Mouse (Mus musculus) liver, postnatal 0 days (tissue): Measurements from ENCODE around the gene Agbl5. TPM values are rescaled to one million over a fixed set of nuclear protein-coding genes. Genes with fewer than 3 reads are reported as not detected.

ENCODE experiments used
- ATAC-seq: fragments of 200-750 bp; cut with Nextera tagmentation; 2 replicates; pipeline ENCODE4 v1.8.0; 2017; ENCODE audit warnings: mild to moderate bottlenecking, moderate library complexity
- DNase-seq: peaks from one replicate; pipeline ENCODE4 v3.0.0-alpha.2; 2016
- H3K27ac ChIP-seq: fragments of 300-500 bp; sonication (generic); 2 replicates; pipeline ENCODE4 v1.5.1; 2014; ENCODE audit warnings: antibody characterized with exemption, moderate library complexity, mild to moderate bottlenecking, low read depth
- H3K27me3 ChIP-seq: fragments of 300-500 bp; sonication (generic); 2 replicates; pipeline ENCODE4 v1.6.1; 2014; ENCODE audit warnings: low read length, control low read depth, mixed read lengths; ENCODE audit not compliant: insufficient read depth
- H3K36me3 ChIP-seq: fragments of 300-500 bp; sonication (generic); replicated peaks from 2 replicates; pipeline ENCODE4 v1.6.1; 2014; ENCODE audit warnings: mild to moderate bottlenecking, control low read depth, low read length, moderate library complexity, mixed read lengths; ENCODE audit not compliant: insufficient read depth
- H3K4me1 ChIP-seq: fragments of 300-500 bp; sonication (generic); 2 replicates; pipeline ENCODE4 v1.6.1; 2014; ENCODE audit warnings: antibody characterized with exemption, mild to moderate bottlenecking, control low read depth; ENCODE audit not compliant: insufficient read depth
- H3K4me2 ChIP-seq: fragments of 300-500 bp; sonication (generic); 2 replicates; pipeline ENCODE4 v1.6.1; 2014; ENCODE audit warnings: low read depth, mild to moderate bottlenecking, low read length, moderate library complexity, mixed read lengths
- H3K4me3 ChIP-seq: fragments of 300-500 bp; sonication (generic); 2 replicates; pipeline ENCODE4 v1.5.1; 2014; ENCODE audit warnings: low read depth, low read length
- H3K9ac ChIP-seq: fragments of 300-500 bp; sonication (generic); replicated peaks from 2 replicates; pipeline ENCODE4 v1.6.1; 2014; ENCODE audit warnings: mild to moderate bottlenecking, moderate library complexity
- H3K9me3 ChIP-seq: fragments of 300-500 bp; sonication (generic); 2 replicates; pipeline ENCODE4 v1.6.1; 2016; ENCODE audit warnings: mild to moderate bottlenecking, control low read depth, low read length, mixed read lengths
- CTCF ChIP-seq: sonication (generic); IDR thresholded peaks from 2 replicates; pipeline ENCODE4 v1.5.1; 2016; ENCODE audit warnings: antibody characterized with exemption, low read depth
- EP300 ChIP-seq: IDR thresholded peaks from 2 replicates; pipeline ENCODE4 v1.6.1; 2016; ENCODE audit warnings: antibody characterized with exemption, low read depth, mild to moderate bottlenecking
- WGBS: fragments of 180-500 bp; shearing (Covaris S2); extraction: QIAGEN DNeasy Blood & Tissue Kit; methylation state at CpG from one replicate; pipeline ENCODE4 v1.1.7; 2014; ENCODE audit not compliant: insufficient replicate concordance; 5-methylcytosine and 5-hydroxymethylcytosine counted together
- polyA plus RNA-seq: library from polyadenylated mRNA; unstranded; fragments of >200 nt; fragmentation: Nextera tagmentation; extraction: Ambion mirVana; gene quantifications from 2 replicates; pipeline ENCODE4 v1.2.1, GENCODE M21; 2015

Agbl5 gene
- polyA plus RNA-seq, 1 experiment from 2014 or later, result 3.2 TPM

- WGBS, result 44% methylated on average over 3 of the region's 3 CpGs
- ATAC-seq (peak; percentile 36; the same call in 1 of the 2 replicates), DNase-seq (peak; percentile 24)
- Histone ChIP-seq H3K36me3 (no peaks in the 10 kb centered on the region), H3K4me2 (no peak overlapping the region), H3K9me3 (no peaks in the 10 kb centered on the region), H3K9ac (no peak overlapping the region), H3K4me3 (no peak overlapping the region), H3K27ac (no peak overlapping the region), H3K4me1 (no peaks in the 10 kb centered on the region), H3K27me3 (no peaks in the 10 kb centered on the region)
- TF ChIP-seq CTCF (peak; percentile 54), EP300 (no peak)
Observed at GRCm38 (mm10) chr5:30855674-30856073, 32.8 kb upstream of the Agbl5 start.

GRCm38 (mm10) chr5:30856124-30856523, 32.4 kb upstream of the Agbl5 start:
- H3K4me3 ChIP-seq, result no peak overlapping the region
- H3K4me2 ChIP-seq, result no peak overlapping the region
- H3K27me3 ChIP-seq, result no peaks in the 10 kb centered on the region
- H3K9me3 ChIP-seq, result no peaks in the 10 kb centered on the region
- H3K36me3 ChIP-seq, result no peaks in the 10 kb centered on the region
- no peak overlapping the region for H3K9ac ChIP-seq
- 75% methylated on average over 2 of the region's 2 CpGs for WGBS
- DNase-seq, result peak; percentile 15
- H3K4me1 ChIP-seq, result no peaks in the 10 kb centered on the region
- no peak overlapping the region for H3K27ac ChIP-seq
- TF ChIP-seq EP300 (no peak), CTCF (peak; percentile 52)
- ATAC-seq, result no peak

GRCm38 (mm10) chr5:30863852-30864251, 24.6 kb upstream of the Agbl5 start:
- peak; percentile 31; the same call in 1 of the 2 replicates for ATAC-seq
- no peak overlapping the region for H3K27ac ChIP-seq
- H3K4me3 ChIP-seq, result no peak overlapping the region
- no peaks in the 10 kb centered on the region for H3K36me3 ChIP-seq
- no peaks in the 10 kb centered on the region for H3K27me3 ChIP-seq
- DNase-seq, result no peak
- no peak overlapping the region for H3K9ac ChIP-seq
- WGBS, result 36% methylated on average over 4 of the region's 4 CpGs
- no peaks in the 10 kb centered on the region for H3K9me3 ChIP-seq
- H3K4me2 ChIP-seq, result no peak overlapping the region
- H3K4me1 ChIP-seq, result 0 out of 2 replicates have a peak, but pooled peaks cover under 1% of the 10 kb centered on the region
- no peak for TF ChIP-seq EP300
- TF ChIP-seq CTCF, result peak; percentile 53

GRCm38 (mm10) chr5:30864322-30864721, 24.2 kb upstream of the Agbl5 start:
- WGBS, result 54% methylated on average over 15 of the region's 15 CpGs
- no peak overlapping the region for H3K4me3 ChIP-seq
- no peak overlapping the region for H3K4me2 ChIP-seq
- H3K9me3 ChIP-seq, result no peaks in the 10 kb centered on the region
- 0 out of 2 replicates have a peak, but pooled peaks cover 5% of the 10 kb centered on the region for H3K4me1 ChIP-seq
- TF ChIP-seq EP300 (no peak), CTCF (no peak)
- ATAC-seq (no peak), DNase-seq (no peak)
- no peaks in the 10 kb centered on the region for H3K36me3 ChIP-seq
- H3K27me3 ChIP-seq, result no peaks in the 10 kb centered on the region
- H3K9ac ChIP-seq, result no peak overlapping the region
- H3K27ac ChIP-seq, result no peak overlapping the region

- H3K9ac ChIP-seq, result no peak overlapping the region
- no peaks in the 10 kb centered on the region for H3K27me3 ChIP-seq
- no peaks in the 10 kb centered on the region for H3K9me3 ChIP-seq
- peaks cover 11% of the 10 kb centered on the region; the same call in 1 of the 2 replicates for H3K4me1 ChIP-seq
- no peak overlapping the region for H3K4me2 ChIP-seq
- WGBS, result 47% methylated on average over 3 of the region's 3 CpGs
- H3K4me3 ChIP-seq, result no peak overlapping the region
- peak overlapping the region; percentile 29; the same call in 1 of the 2 replicates for H3K27ac ChIP-seq
- ATAC-seq (no peak), DNase-seq (peak; percentile 26)
- peaks cover 9% of the 10 kb centered on the region for H3K36me3 ChIP-seq
- no peak for TF ChIP-seq CTCF
- TF ChIP-seq EP300, result no peak
Observed at GRCm38 (mm10) chr5:30866871-30867270, 21.6 kb upstream of the Agbl5 start.

- H3K27me3 ChIP-seq, result no peaks in the 10 kb centered on the region
- no peak within 1 kb of the TSS for H3K9ac ChIP-seq
- H3K9me3 ChIP-seq, result no peaks in the 10 kb centered on the region
- H3K4me1 ChIP-seq, result peaks cover 11% of the 10 kb centered on the region; the same call in 1 of the 2 replicates
- TF ChIP-seq CTCF (no peak), EP300 (no peak)
- peaks cover 17% of the 10 kb centered on the region for H3K36me3 ChIP-seq
- no peak within 1 kb of the TSS for H3K4me2 ChIP-seq
- H3K27ac ChIP-seq, result 0 out of 2 replicates have a peak within 1 kb of the TSS, but pooled peaks have one; percentile 29
- 84% methylated on average over 3 of the region's 3 CpGs for WGBS
- DNase-seq, result no peak
- no peak for ATAC-seq
- no peak within 1 kb of the TSS for H3K4me3 ChIP-seq
Observed at GRCm38 (mm10) chr5:30867712-30868111, 20.8 kb upstream of the Agbl5 start, which contains the start of gene Tmem214. Gene Tmem214, plus strand, starts transcription at chr5:30868012.

GRCm38 (mm10) chr5:30868981-30869380, 19.5 kb upstream of the Agbl5 start:
- ATAC-seq, result no peak
- no peak overlapping the region for H3K27ac ChIP-seq

More at GRCm38 (mm10) chr5:30868981-30869380, 19.5 kb upstream of the Agbl5 start:
- TF ChIP-seq EP300 (no peak), CTCF (no peak)
- peak overlapping the region; percentile 71 for H3K4me3 ChIP-seq
- DNase-seq, result peak; percentile 16
- peak overlapping the region; percentile 89 for H3K4me2 ChIP-seq
- peak overlapping the region; percentile 84; the same call in 1 of the 2 replicates for H3K9ac ChIP-seq
- 22% methylated on average over 9 of the region's 9 CpGs for WGBS
- H3K27me3 ChIP-seq, result no peaks in the 10 kb centered on the region
- no peaks in the 10 kb centered on the region for H3K9me3 ChIP-seq
- peaks cover 11% of the 10 kb centered on the region; the same call in 1 of the 2 replicates for H3K4me1 ChIP-seq
- peaks cover 30% of the 10 kb centered on the region for H3K36me3 ChIP-seq
